26 mouse cellular contexts compared by ENCODE assay signal in genomic region chr3:58317240-58317639, GRCm38 (mm10).
A peak's percentile ranks its signal among the peaks of the same experiment; 100 is the strongest.
DNase-seq lines count a peak whose midpoint lies in the region; ATAC-seq lines count a peak whose summit lies in the region.
"Had no signal": no experiment of that assay in that cellular context is flagged by ENCODE, and none has a peak within 500 bp of the region (broad histone marks: within the 10 kb centered on the region; RNA-seq: fewer than 3 reads in every experiment).

No protein-coding gene starts in this region.

- peak; percentile 51 for ATAC-seq in hindbrain, embryonic 14.5 days (ENCODE audit: low FRiP score)
- ATAC-seq in intestine, embryonic 16.5 days, result no peak
- ATAC-seq: forebrain, embryonic 13.5 days; forebrain, embryonic 16.5 days; hindbrain, embryonic 16.5 days; intestine, embryonic 15.5 days; Patski had no signal

- H3K9me3 ChIP-seq in hindbrain, embryonic 14.5 days (ENCODE audit: control insufficient read depth, low read length), result no peaks in the 10 kb centered on the region
- no peaks in the 10 kb centered on the region for H3K9me3 ChIP-seq in hindbrain, embryonic 10.5 days
- no peaks in the 10 kb centered on the region for H3K9me3 ChIP-seq in intestine, embryonic 16.5 days (ENCODE audit: control insufficient read depth, low read length)
- H3K9me3 ChIP-seq: embryonic facial prominence, embryonic 13.5 days; forebrain, embryonic 10.5 days; forebrain, embryonic 13.5 days; G1E; intestine, embryonic 15.5 days had no signal

- no peaks in the 10 kb centered on the region for H3K27me3 ChIP-seq in hindbrain, embryonic 14.5 days (ENCODE audit: control insufficient read depth, insufficient read depth, low read length)
- no peaks in the 10 kb centered on the region for H3K27me3 ChIP-seq in hindbrain, embryonic 10.5 days (ENCODE audit: insufficient read depth, poor library complexity, severe bottlenecking)
- H3K27me3 ChIP-seq in intestine, embryonic 16.5 days (replicated peaks; ENCODE audit: control insufficient read depth, insufficient read depth, low read length), result no peaks in the 10 kb centered on the region
- H3K27me3 ChIP-seq: CH12.LX; embryonic facial prominence, embryonic 13.5 days; forebrain, embryonic 13.5 days; intestine, embryonic 15.5 days; Patski had no signal

- H3K4me3 ChIP-seq in hindbrain, embryonic 14.5 days (replicated peaks; ENCODE audit: low read length), result no peak overlapping the region
- H3K4me3 ChIP-seq in hindbrain, embryonic 10.5 days, result no peak overlapping the region
- H3K4me3 ChIP-seq in intestine, embryonic 16.5 days (ENCODE audit: low read length), result no peak overlapping the region
- H3K4me3 ChIP-seq: embryonic facial prominence, embryonic 13.5 days; forebrain, embryonic 10.5 days; forebrain, embryonic 13.5 days; intestine, embryonic 15.5 days had no signal

- no peaks in the 10 kb centered on the region for H3K36me3 ChIP-seq in hindbrain, embryonic 14.5 days (replicated peaks; ENCODE audit: control insufficient read depth, insufficient read depth)
- H3K36me3 ChIP-seq in hindbrain, embryonic 10.5 days, result no peaks in the 10 kb centered on the region
- no peaks in the 10 kb centered on the region for H3K36me3 ChIP-seq in intestine, embryonic 16.5 days (ENCODE audit: control insufficient read depth, insufficient read depth, low read length)
- H3K36me3 ChIP-seq: embryonic facial prominence, embryonic 13.5 days; forebrain, embryonic 10.5 days; G1E; intestine, embryonic 15.5 days had no signal

- peak; percentile 66 for DNase-seq in heart, adult 11 months
- no peak for DNase-seq in heart, postnatal 4 days
- DNase-seq in hindbrain, embryonic 14.5 days (ENCODE audit: low spot score), result no peak
- DNase-seq in hindbrain, embryonic 10.5 days (ENCODE audit: low spot score), result no peak
- peak; percentile 14 for DNase-seq in testis, postnatal 10 days (ENCODE audit: low spot score)
- no peak for DNase-seq in testis, postnatal 14 days (ENCODE audit: low spot score)
- DNase-seq: adrenal gland, postnatal 10 days; adrenal gland, postnatal 36 days; B cell, adult 2 months; cerebellum, adult 18-20 months; cerebellum, adult 9-10 months; cerebellum, postnatal 14 days; gastrocnemius, postnatal 10 days; gastrocnemius, postnatal 36 days; heart, postnatal 10 days had no signal

- H3K9ac ChIP-seq in hindbrain, embryonic 14.5 days, result no peak overlapping the region
- no peak overlapping the region for H3K9ac ChIP-seq in intestine, embryonic 16.5 days (ENCODE audit: low read depth, low read length)
- H3K9ac ChIP-seq: embryonic facial prominence, embryonic 13.5 days; forebrain, embryonic 13.5 days; intestine, embryonic 15.5 days had no signal

- 65% methylated on average over 2 of the region's 2 CpGs for WGBS in hindbrain, embryonic 14.5 days
- 70% methylated on average over 2 of the region's 2 CpGs for WGBS in hindbrain, embryonic 10.5 days
- WGBS in intestine, embryonic 16.5 days, result 66% methylated on average over 2 of the region's 2 CpGs

- no peak overlapping the region for H3K4me2 ChIP-seq in hindbrain, embryonic 14.5 days (replicated peaks)
- no peak overlapping the region for H3K4me2 ChIP-seq in intestine, embryonic 16.5 days (ENCODE audit: low read depth, low read length)
- H3K4me2 ChIP-seq: embryonic facial prominence, embryonic 13.5 days; forebrain, embryonic 13.5 days; heart, embryonic 11.5 days; intestine, embryonic 15.5 days had no signal

- no peaks in the 10 kb centered on the region for H3K4me1 ChIP-seq in hindbrain, embryonic 14.5 days (replicated peaks; ENCODE audit: control insufficient read depth, insufficient read depth, low read length)
- peaks cover 4% of the 10 kb centered on the region for H3K4me1 ChIP-seq in hindbrain, embryonic 10.5 days (replicated peaks)
- no peaks in the 10 kb centered on the region for H3K4me1 ChIP-seq in intestine, embryonic 16.5 days (ENCODE audit: control insufficient read depth, insufficient read depth, low read length)
- H3K4me1 ChIP-seq: forebrain, embryonic 10.5 days; forebrain, embryonic 13.5 days; intestine, embryonic 15.5 days had no signal

- H3K27ac ChIP-seq in hindbrain, embryonic 14.5 days, result no peak overlapping the region
- no peak overlapping the region for H3K27ac ChIP-seq in hindbrain, embryonic 10.5 days
- H3K27ac ChIP-seq in intestine, embryonic 16.5 days (ENCODE audit: low read length), result no peak overlapping the region
- H3K27ac ChIP-seq: embryonic facial prominence, embryonic 13.5 days; forebrain, embryonic 10.5 days; forebrain, embryonic 13.5 days; intestine, embryonic 15.5 days had no signal

Comparison
In these comparisons a context has a peak if more than half of its experiments do, and no peak if none do; other contexts are left out.
1. DNase-seq: peak in heart, adult 11 months (single experiment) and testis, postnatal 10 days (single experiment); none in heart, postnatal 4 days (single experiment), hindbrain, embryonic 14.5 days (single experiment), hindbrain, embryonic 10.5 days (single experiment) and testis, postnatal 14 days (single experiment).